Mouse (Mus musculus): ENCODE data around the gene Kndc1. TPM values are rescaled to one million over a fixed set of nuclear protein-coding genes. Genes with fewer than 3 reads are reported as not detected.

Gene Kndc1
- polyA plus RNA-seq, 1 experiment from 2014 or later = 0.64 TPM

GRCm38 (mm10) chr7:139878122-139878521, 16.4 kb upstream of the Kndc1 start:
- Histone ChIP-seq H3K9me3 (no peaks in the 10 kb centered on the region), H3K9ac (no peak overlapping the region), H3K4me2 (no peak overlapping the region), H3K4me3 (no peak overlapping the region), H3K36me3 (no peaks in the 10 kb centered on the region), H3K4me1 (no peaks in the 10 kb centered on the region), H3K27me3 (no peaks in the 10 kb centered on the region), H3K27ac (no peak overlapping the region)
- no peak for ATAC-seq (ENCODE audit: borderline replicate concordance, extremely low read depth, low FRiP score, low TSS enrichment)
- WGBS = 75% methylated on average over 5 of the region's 5 CpGs

- Histone ChIP-seq H3K4me3 (no peak overlapping the region), H3K27me3 (no peaks in the 10 kb centered on the region), H3K27ac (no peak overlapping the region), H3K4me1 (no peaks in the 10 kb centered on the region), H3K4me2 (no peak overlapping the region), H3K36me3 (no peaks in the 10 kb centered on the region), H3K9ac (no peak overlapping the region), H3K9me3 (no peaks in the 10 kb centered on the region)
- ATAC-seq (ENCODE audit: borderline replicate concordance, extremely low read depth, low FRiP score, low TSS enrichment) = no peak
- WGBS = 29% methylated on average over 6 of the region's 6 CpGs
Measured at GRCm38 (mm10) chr7:139878621-139879020, 15.9 kb upstream of the Kndc1 start.

GRCm38 (mm10) chr7:139883545-139883944, 11.0 kb upstream of the Kndc1 start:
- Histone ChIP-seq H3K9ac (no peak overlapping the region), H3K27me3 (no peaks in the 10 kb centered on the region), H3K9me3 (no peaks in the 10 kb centered on the region), H3K4me1 (no peaks in the 10 kb centered on the region), H3K4me2 (no peak overlapping the region), H3K27ac (no peak overlapping the region), H3K4me3 (no peak overlapping the region), H3K36me3 (no peaks in the 10 kb centered on the region)
- no peak for ATAC-seq (ENCODE audit: borderline replicate concordance, extremely low read depth, low FRiP score, low TSS enrichment)
- 84% methylated on average over 4 of the region's 4 CpGs for whole genome bisulfite sequencing

GRCm38 (mm10) chr7:139891779-139892178, 2.7 kb upstream of the Kndc1 start:
- no peak for ATAC-seq (ENCODE audit: borderline replicate concordance, extremely low read depth, low FRiP score, low TSS enrichment)
- Histone ChIP-seq H3K4me2 (no peak overlapping the region), H3K27ac (no peak overlapping the region), H3K9me3 (no peaks in the 10 kb centered on the region), H3K36me3 (no peaks in the 10 kb centered on the region), H3K27me3 (peaks cover 47% of the 10 kb centered on the region), H3K9ac (no peak overlapping the region), H3K4me1 (peaks cover 10% of the 10 kb centered on the region), H3K4me3 (no peak overlapping the region)
- 28% methylated on average over 5 of the region's 5 CpGs for WGBS

GRCm38 (mm10) chr7:139896271-139896670, 1.8 kb downstream of the Kndc1 start:
- WGBS = 72% methylated on average over 7 of the region's 7 CpGs
- H3K36me3 ChIP-seq = no peaks in the 10 kb centered on the region
- H3K9me3 ChIP-seq = no peaks in the 10 kb centered on the region
- H3K9ac ChIP-seq = no peak overlapping the region
- no peak for ATAC-seq (ENCODE audit: borderline replicate concordance, extremely low read depth, low FRiP score, low TSS enrichment)
- no peak overlapping the region for H3K4me3 ChIP-seq
- H3K27ac ChIP-seq = no peak overlapping the region
- H3K4me2 ChIP-seq = no peak overlapping the region
- peaks cover 47% of the 10 kb centered on the region for H3K27me3 ChIP-seq
- peaks cover 10% of the 10 kb centered on the region for H3K4me1 ChIP-seq

- Histone ChIP-seq H3K36me3 (no peaks in the 10 kb centered on the region), H3K27ac (no peak overlapping the region), H3K4me3 (no peak overlapping the region), H3K4me2 (no peak overlapping the region), H3K4me1 (peaks cover 10% of the 10 kb centered on the region), H3K27me3 (peaks cover 47% of the 10 kb centered on the region), H3K9ac (no peak overlapping the region), H3K9me3 (no peaks in the 10 kb centered on the region)
- WGBS = 70% methylated on average over 7 of the region's 7 CpGs
- no peak for ATAC-seq (ENCODE audit: borderline replicate concordance, extremely low read depth, low FRiP score, low TSS enrichment)
Measured at GRCm38 (mm10) chr7:139896796-139897195, 2.3 kb downstream of the Kndc1 start.

GRCm38 (mm10) chr7:139898606-139899005, 4.1 kb downstream of the Kndc1 start:
- 63% methylated on average over 2 of the region's 2 CpGs for WGBS
- H3K27me3 ChIP-seq = peaks cover 33% of the 10 kb centered on the region
- ATAC-seq (ENCODE audit: borderline replicate concordance, extremely low read depth, low FRiP score, low TSS enrichment) = no peak

GRCm38 (mm10) chr7:139899505-139899904, 5.0 kb downstream of the Kndc1 start:
- H3K4me1 ChIP-seq = peaks cover 8% of the 10 kb centered on the region
- H3K4me2 ChIP-seq = no peak overlapping the region
- ATAC-seq (ENCODE audit: borderline replicate concordance, extremely low read depth, low FRiP score, low TSS enrichment) = no peak
- no peak overlapping the region for H3K9ac ChIP-seq
- no peak overlapping the region for H3K27ac ChIP-seq
- H3K9me3 ChIP-seq = no peaks in the 10 kb centered on the region
- H3K36me3 ChIP-seq = no peaks in the 10 kb centered on the region
- peaks cover 27% of the 10 kb centered on the region for H3K27me3 ChIP-seq
- H3K4me3 ChIP-seq = no peak overlapping the region
- WGBS = 75% methylated on average over 7 of the region's 7 CpGs

More at GRCm38 (mm10) chr7:139898606-139899005, 4.1 kb downstream of the Kndc1 start:
- Histone ChIP-seq H3K4me1 (peaks cover 10% of the 10 kb centered on the region), H3K9me3 (no peaks in the 10 kb centered on the region), H3K4me3 (no peak overlapping the region), H3K9ac (no peak overlapping the region), H3K36me3 (no peaks in the 10 kb centered on the region), H3K27ac (no peak overlapping the region), H3K4me2 (no peak overlapping the region)

- 88% methylated on average over 7 of the region's 7 CpGs for WGBS
- ATAC-seq (ENCODE audit: borderline replicate concordance, extremely low read depth, low FRiP score, low TSS enrichment) = no peak
- no peak overlapping the region for H3K9ac ChIP-seq
- H3K4me1 ChIP-seq = no peaks in the 10 kb centered on the region
- no peaks in the 10 kb centered on the region for H3K9me3 ChIP-seq
- H3K27me3 ChIP-seq = peaks cover 27% of the 10 kb centered on the region
- no peak overlapping the region for H3K27ac ChIP-seq
- no peak overlapping the region for H3K4me3 ChIP-seq
- H3K36me3 ChIP-seq = no peaks in the 10 kb centered on the region
- no peak overlapping the region for H3K4me2 ChIP-seq
Measured at GRCm38 (mm10) chr7:139900456-139900855, 6.0 kb downstream of the Kndc1 start.

- peaks cover 27% of the 10 kb centered on the region for H3K27me3 ChIP-seq
- H3K4me1 ChIP-seq = no peaks in the 10 kb centered on the region
- H3K9ac ChIP-seq = no peak overlapping the region
- no peak for ATAC-seq (ENCODE audit: borderline replicate concordance, extremely low read depth, low FRiP score, low TSS enrichment)
- no peak overlapping the region for H3K4me2 ChIP-seq
- WGBS = 74% methylated on average over 6 of the region's 6 CpGs
- no peaks in the 10 kb centered on the region for H3K9me3 ChIP-seq
- H3K27ac ChIP-seq = no peak overlapping the region
- no peak overlapping the region for H3K4me3 ChIP-seq
- no peaks in the 10 kb centered on the region for H3K36me3 ChIP-seq
Measured at GRCm38 (mm10) chr7:139900896-139901295, 6.4 kb downstream of the Kndc1 start.

GRCm38 (mm10) chr7:139901981-139902380, 7.5 kb downstream of the Kndc1 start:
- no peaks in the 10 kb centered on the region for H3K4me1 ChIP-seq
- H3K36me3 ChIP-seq = no peaks in the 10 kb centered on the region
- peaks cover 20% of the 10 kb centered on the region for H3K27me3 ChIP-seq
- WGBS = 38% methylated on average over 1 of the region's 1 CpGs
- H3K9me3 ChIP-seq = no peaks in the 10 kb centered on the region
- no peak overlapping the region for H3K9ac ChIP-seq
- no peak overlapping the region for H3K27ac ChIP-seq
- H3K4me2 ChIP-seq = no peak overlapping the region
- H3K4me3 ChIP-seq = no peak overlapping the region
- ATAC-seq (ENCODE audit: borderline replicate concordance, extremely low read depth, low FRiP score, low TSS enrichment) = no peak

- Histone ChIP-seq H3K27me3 (peaks cover 20% of the 10 kb centered on the region), H3K4me3 (no peak overlapping the region), H3K4me1 (no peaks in the 10 kb centered on the region), H3K4me2 (no peak overlapping the region), H3K36me3 (no peaks in the 10 kb centered on the region), H3K9me3 (no peaks in the 10 kb centered on the region), H3K27ac (no peak overlapping the region), H3K9ac (no peak overlapping the region)
- 16% methylated on average over 6 of the region's 6 CpGs for WGBS
- no peak for ATAC-seq (ENCODE audit: borderline replicate concordance, extremely low read depth, low FRiP score, low TSS enrichment)
Measured at GRCm38 (mm10) chr7:139905261-139905660, 10.8 kb downstream of the Kndc1 start.

GRCm38 (mm10) chr7:139905661-139906060, 11.2 kb downstream of the Kndc1 start:
- Histone ChIP-seq H3K4me3 (no peak overlapping the region), H3K9ac (no peak overlapping the region), H3K36me3 (no peaks in the 10 kb centered on the region), H3K4me2 (no peak overlapping the region), H3K27ac (no peak overlapping the region), H3K4me1 (no peaks in the 10 kb centered on the region), H3K27me3 (peaks cover 20% of the 10 kb centered on the region), H3K9me3 (no peaks in the 10 kb centered on the region)
- WGBS = 2% methylated on average over 6 of the region's 6 CpGs
- ATAC-seq (ENCODE audit: borderline replicate concordance, extremely low read depth, low FRiP score, low TSS enrichment) = peak; percentile 37; the same call in 1 of the 2 replicates
